Mouse (Mus musculus) neural tube, embryonic 11.5 days (tissue): ENCODE measurements around the gene Lpin2. TPM values are rescaled to one million over a fixed set of nuclear protein-coding genes. Genes with fewer than 3 reads are reported as not detected.

Experiments used
- ATAC-seq: fragments of 200-750 bp; cut with Nextera tagmentation; 2 replicates; pipeline ENCODE4 v1.8.0; 2017; ENCODE audit warnings: moderate number of reproducible peaks, mild to moderate bottlenecking, moderate TSS enrichment, moderate library complexity; ENCODE audit not compliant: insufficient read depth, low FRiP score, low TSS enrichment
- DNase-seq: peaks from one replicate; pipeline ENCODE4 v3.0.0-alpha.2; 2015; ENCODE audit warnings: low spot score
- H3K27ac ChIP-seq: fragments of 300-500 bp; sonication (generic); 2 replicates; pipeline ENCODE4 v1.5.1; 2014; ENCODE audit warnings: low read depth, mild to moderate bottlenecking, low read length
- H3K27me3 ChIP-seq: fragments of 300-500 bp; sonication (generic); 2 replicates; pipeline ENCODE4 v1.6.1; 2014; ENCODE audit warnings: mild to moderate bottlenecking, low read length, mixed read lengths; ENCODE audit not compliant: control insufficient read depth, insufficient read depth
- H3K36me3 ChIP-seq: fragments of 300-500 bp; sonication (generic); 2 replicates; pipeline ENCODE4 v1.6.1; 2014; ENCODE audit warnings: mild to moderate bottlenecking, low read length, moderate library complexity, mixed read lengths; ENCODE audit not compliant: control insufficient read depth, insufficient read depth
- H3K4me1 ChIP-seq: fragments of 300-500 bp; sonication (generic); 2 replicates; pipeline ENCODE4 v1.6.1; 2014; ENCODE audit warnings: low read length, mixed read lengths; ENCODE audit not compliant: control insufficient read depth, insufficient read depth
- H3K4me2 ChIP-seq: fragments of 300-500 bp; sonication (generic); 2 replicates; pipeline ENCODE4 v1.6.1; 2014; ENCODE audit warnings: low read depth, mild to moderate bottlenecking, moderate library complexity
- H3K4me3 ChIP-seq: fragments of 300-500 bp; sonication (generic); 2 replicates; pipeline ENCODE4 v1.5.1; 2014; ENCODE audit warnings: low read depth, low read length
- H3K9ac ChIP-seq: fragments of 300-500 bp; sonication (generic); 2 replicates; pipeline ENCODE4 v1.6.1; 2014; ENCODE audit warnings: mild to moderate bottlenecking, low read length
- H3K9me3 ChIP-seq: fragments of 300-500 bp; sonication (generic); 2 replicates; pipeline ENCODE4 v1.6.1; 2016; ENCODE audit warnings: low read length; ENCODE audit not compliant: control insufficient read depth
- WGBS: fragments of 180-500 bp; shearing (Covaris S2); extraction: QIAGEN DNeasy Blood & Tissue Kit; methylation state at CpG from one replicate; pipeline ENCODE4 v1.1.7; 2014; 5-methylcytosine and 5-hydroxymethylcytosine counted together
- polyA plus RNA-seq: library from polyadenylated mRNA; unstranded; fragments of >200 nt; fragmentation: Nextera tagmentation; extraction: Ambion mirVana; gene quantifications from 2 replicates; pipeline ENCODE4 v1.2.1, GENCODE M21; 2014

Lpin2 gene
- polyA plus RNA-seq, 1 experiment from 2014 or later: 37.4 TPM

DNA sequence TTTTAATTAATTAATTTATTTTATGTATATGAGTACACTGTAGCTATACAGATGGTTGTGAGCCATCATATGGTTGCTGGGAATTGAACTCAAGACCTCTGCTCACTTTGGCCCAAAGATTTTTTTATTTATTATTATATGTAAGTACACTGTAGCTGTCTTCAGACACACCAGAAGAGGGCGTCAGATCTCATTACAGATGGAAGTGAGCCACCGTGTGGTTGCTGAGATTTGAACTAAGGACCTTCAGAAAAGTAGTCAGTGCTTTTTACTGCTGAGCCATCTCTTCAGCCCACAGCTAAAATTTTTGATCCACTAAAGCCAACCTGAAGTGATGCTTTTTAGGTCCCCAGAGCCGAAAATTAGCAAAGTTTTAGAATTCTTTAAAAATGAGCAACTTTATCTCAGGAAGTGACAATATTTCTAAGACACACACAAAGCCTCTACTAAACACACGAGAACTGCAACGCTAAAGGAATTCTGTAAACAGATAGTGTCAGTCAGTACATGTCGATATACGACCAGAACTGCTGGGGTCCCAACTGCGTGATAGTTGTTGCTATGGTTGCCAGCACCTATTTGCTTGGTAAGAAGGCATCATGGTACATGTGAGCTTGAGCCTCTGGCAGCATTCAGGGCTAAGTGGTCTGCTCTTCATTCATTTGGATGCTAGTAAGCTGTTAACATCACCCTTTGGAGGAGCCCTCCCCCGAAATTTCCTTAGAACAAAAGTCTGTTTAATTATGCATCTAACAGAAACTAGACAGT is 45.0 kb downstream of the Lpin2 start:
- Histone ChIP-seq H3K4me3 (no peak overlapping the region), H3K27me3 (no peaks in the 10 kb centered on the region), H3K4me2 (no peak overlapping the region), H3K9me3 (no peaks in the 10 kb centered on the region), H3K36me3 (peaks cover 2% of the 10 kb centered on the region; the same call in 1 of the 2 replicates), H3K27ac (no peak overlapping the region), H3K4me1 (no peaks in the 10 kb centered on the region), H3K9ac (no peak overlapping the region)
- no peak for DNase-seq
- WGBS: 87% methylated on average over 9 of the region's 9 CpGs
- no peak for ATAC-seq

DNA sequence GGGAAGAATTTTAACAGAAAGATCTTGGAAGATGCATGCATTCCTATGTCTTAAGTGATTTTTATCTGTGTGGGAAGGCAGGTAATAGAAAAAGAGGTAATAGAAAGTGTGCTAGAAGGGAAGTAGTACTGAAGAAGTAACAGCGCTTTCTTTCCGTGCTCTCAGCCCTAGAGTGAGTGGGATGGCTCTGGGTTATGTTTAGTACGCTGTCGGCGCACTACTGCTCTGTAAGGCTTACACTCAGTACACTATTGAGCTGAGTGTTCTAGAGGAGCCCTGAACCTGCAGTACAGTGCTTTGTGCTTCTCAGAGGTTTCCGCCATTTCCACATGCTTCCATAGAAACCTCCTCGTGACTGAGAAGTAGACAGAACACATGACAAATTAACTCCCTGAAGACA is 46.3 kb downstream of the Lpin2 start:
- Histone ChIP-seq H3K27me3 (no peaks in the 10 kb centered on the region), H3K9ac (no peak overlapping the region), H3K4me2 (no peak overlapping the region), H3K9me3 (no peaks in the 10 kb centered on the region), H3K4me3 (no peak overlapping the region), H3K27ac (no peak overlapping the region), H3K36me3 (peaks cover 2% of the 10 kb centered on the region; the same call in 1 of the 2 replicates), H3K4me1 (no peaks in the 10 kb centered on the region)
- DNase-seq (no peak), ATAC-seq (no peak)
- 87% methylated on average over 7 of the region's 7 CpGs for WGBS

DNA sequence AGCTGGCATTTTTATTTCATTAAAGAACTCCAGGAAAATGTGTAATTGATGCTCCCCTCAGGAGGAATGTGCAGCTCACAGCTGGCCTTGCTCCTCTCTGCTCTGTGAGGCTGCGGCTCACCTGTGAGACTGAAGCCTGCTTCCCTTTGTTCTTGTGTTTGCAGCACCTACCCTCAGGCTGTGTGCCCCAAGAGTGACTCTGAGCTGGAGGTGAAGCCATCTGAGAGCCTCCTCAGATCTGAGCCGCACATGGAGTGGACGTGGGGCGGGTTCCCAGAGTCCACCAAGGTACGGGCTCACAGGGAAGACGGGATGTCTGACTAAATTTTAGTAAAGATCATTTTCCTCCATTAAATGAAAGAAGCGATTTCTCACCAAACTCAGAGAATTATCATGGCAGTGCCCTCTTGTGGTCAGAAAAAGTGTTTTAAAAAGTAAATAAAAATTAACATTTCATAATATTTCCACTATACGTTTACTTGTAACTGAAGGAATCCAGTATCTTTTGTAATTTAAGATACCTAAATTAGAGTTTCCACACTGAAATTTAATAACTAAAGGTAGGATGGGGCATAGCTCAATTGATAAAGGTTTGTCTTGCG is 47.8 kb downstream of the Lpin2 start:
- no peak for ATAC-seq
- Histone ChIP-seq H3K27ac (no peak overlapping the region), H3K27me3 (no peaks in the 10 kb centered on the region), H3K4me3 (no peak overlapping the region), H3K4me1 (no peaks in the 10 kb centered on the region), H3K9me3 (no peaks in the 10 kb centered on the region), H3K9ac (no peak overlapping the region), H3K4me2 (no peak overlapping the region), H3K36me3 (peaks cover 2% of the 10 kb centered on the region; the same call in 1 of the 2 replicates)
- WGBS: 83% methylated on average over 9 of the region's 9 CpGs
- DNase-seq: no peak

DNA sequence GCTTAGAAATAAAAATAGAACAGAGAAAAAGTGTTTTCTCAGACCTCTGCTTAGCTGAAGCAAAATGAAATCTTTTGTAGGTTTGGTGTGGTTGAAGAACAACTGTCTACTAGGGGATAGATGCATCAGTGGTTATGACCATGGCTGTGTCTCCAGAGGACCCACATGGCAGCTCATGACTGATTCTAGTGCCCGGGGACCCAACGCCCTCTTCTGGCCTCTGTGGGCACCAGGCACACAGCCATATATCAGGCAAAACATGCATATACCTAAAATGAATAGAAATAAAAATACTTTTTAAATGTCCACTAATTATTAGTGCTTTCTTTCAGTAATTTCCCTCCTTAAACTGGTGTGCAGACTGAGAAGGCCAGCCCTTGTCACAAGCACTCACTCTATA is 49.6 kb downstream of the Lpin2 start:
- 89% methylated on average over 2 of the region's 2 CpGs for WGBS
- Histone ChIP-seq H3K4me1 (no peaks in the 10 kb centered on the region), H3K27ac (no peak overlapping the region), H3K4me2 (no peak overlapping the region), H3K27me3 (no peaks in the 10 kb centered on the region), H3K9ac (no peak overlapping the region), H3K9me3 (no peaks in the 10 kb centered on the region), H3K36me3 (peaks cover 2% of the 10 kb centered on the region; the same call in 1 of the 2 replicates), H3K4me3 (no peak overlapping the region)
- ATAC-seq: no peak
- DNase-seq: no peak

DNA sequence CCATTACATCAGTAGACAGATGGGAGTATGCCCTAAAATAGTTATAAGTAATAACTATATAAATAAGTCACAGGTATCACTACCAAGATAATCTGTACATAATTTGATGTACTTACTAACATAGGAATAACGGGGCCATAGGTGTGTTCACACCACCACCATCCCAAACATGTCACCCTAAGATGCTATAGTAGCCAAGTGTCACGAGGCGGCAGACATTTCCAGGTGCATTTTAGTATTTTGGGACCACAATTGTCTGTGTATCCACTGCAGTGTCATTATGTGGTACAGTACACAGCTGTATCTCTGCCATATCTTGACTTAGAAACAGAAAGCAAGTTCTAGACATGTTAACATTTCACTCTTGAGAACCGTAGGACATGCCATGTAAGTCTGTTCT is 50.9 kb downstream of the Lpin2 start:
- Histone ChIP-seq H3K36me3 (peaks cover 2% of the 10 kb centered on the region; the same call in 1 of the 2 replicates), H3K4me1 (no peaks in the 10 kb centered on the region), H3K27ac (no peak overlapping the region), H3K9me3 (no peaks in the 10 kb centered on the region), H3K4me3 (no peak overlapping the region), H3K9ac (no peak overlapping the region), H3K27me3 (no peaks in the 10 kb centered on the region), H3K4me2 (no peak overlapping the region)
- DNase-seq (no peak), ATAC-seq (no peak)
- WGBS: 94% methylated on average over 4 of the region's 4 CpGs

DNA sequence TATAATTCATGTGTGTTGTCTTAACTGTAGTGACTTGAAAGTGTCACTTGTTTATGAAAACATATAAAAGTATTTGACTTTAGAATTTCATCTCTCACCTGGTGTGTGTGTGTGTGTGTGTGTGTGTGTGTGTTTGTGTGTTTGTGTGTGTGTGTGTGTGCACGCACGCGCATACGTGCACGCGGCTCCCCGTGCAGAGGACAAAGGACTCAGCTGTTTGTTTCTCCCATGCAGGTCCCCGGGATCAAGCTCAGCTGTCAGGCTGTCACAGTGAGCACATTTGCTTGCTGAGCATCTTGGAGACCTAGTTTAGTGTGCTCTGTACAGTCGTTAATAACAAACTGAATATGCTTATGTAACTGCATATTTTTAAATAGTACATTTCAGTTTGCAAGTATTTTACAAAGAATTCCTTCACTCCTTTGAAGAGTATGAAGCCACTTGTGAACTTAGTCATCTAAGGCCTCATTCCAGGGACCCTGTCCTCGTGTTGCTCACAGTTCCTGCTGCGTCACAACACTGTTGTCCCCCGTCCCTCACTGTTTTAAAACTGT is 51.8 kb downstream of the Lpin2 start:
- Histone ChIP-seq H3K27ac (no peak overlapping the region), H3K27me3 (no peaks in the 10 kb centered on the region), H3K4me2 (no peak overlapping the region), H3K4me3 (no peak overlapping the region), H3K9ac (no peak overlapping the region), H3K36me3 (peaks cover 2% of the 10 kb centered on the region; the same call in 1 of the 2 replicates), H3K9me3 (no peaks in the 10 kb centered on the region), H3K4me1 (no peaks in the 10 kb centered on the region)
- WGBS: 95% methylated on average over 12 of the region's 12 CpGs
- ATAC-seq (no peak), DNase-seq (no peak)

DNA sequence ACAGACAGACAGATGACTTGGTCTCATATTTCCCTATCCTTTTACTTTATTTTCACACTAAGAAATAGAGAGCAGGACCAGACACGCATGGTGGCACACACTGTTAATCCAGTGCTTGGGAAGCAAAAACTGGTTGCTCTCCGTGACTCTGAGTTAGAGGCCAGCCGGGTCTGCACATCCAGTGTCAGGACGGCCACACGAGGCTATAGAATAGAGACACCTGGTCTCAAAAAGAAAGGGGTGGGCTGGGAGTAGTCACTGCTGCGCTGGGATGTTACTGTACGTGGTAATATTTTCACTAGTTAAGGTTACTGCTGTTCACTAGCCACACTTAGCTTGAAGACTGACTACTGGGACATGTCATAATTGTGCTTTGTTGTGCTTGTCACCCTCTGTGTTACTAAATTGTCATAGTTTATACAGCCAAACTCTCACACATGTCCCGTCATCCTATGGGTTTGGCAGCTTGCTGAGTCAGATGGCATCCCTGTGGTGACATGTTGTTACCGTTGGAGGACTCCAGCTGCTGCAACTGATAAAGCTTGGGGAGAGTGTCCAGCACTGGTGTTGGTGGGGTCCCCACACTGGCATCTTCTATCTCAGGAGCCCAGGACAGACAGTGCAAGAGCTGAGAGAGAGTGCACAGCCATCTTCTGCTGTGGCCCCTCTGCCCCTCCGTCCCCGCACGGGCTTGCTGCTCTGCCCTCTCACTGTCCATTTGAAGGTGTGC is 53.0 kb downstream of the Lpin2 start:
- H3K9me3 ChIP-seq: no peaks in the 10 kb centered on the region
- H3K9ac ChIP-seq: no peak overlapping the region
- no peak overlapping the region for H3K4me3 ChIP-seq
- DNase-seq: no peak
- H3K4me1 ChIP-seq: no peaks in the 10 kb centered on the region
- WGBS: 88% methylated on average over 12 of the region's 12 CpGs
- H3K27me3 ChIP-seq: no peaks in the 10 kb centered on the region
- no peak overlapping the region for H3K27ac ChIP-seq
- no peak overlapping the region for H3K4me2 ChIP-seq
- no peak for ATAC-seq
- H3K36me3 ChIP-seq: peaks cover 2% of the 10 kb centered on the region; the same call in 1 of the 2 replicates

DNA sequence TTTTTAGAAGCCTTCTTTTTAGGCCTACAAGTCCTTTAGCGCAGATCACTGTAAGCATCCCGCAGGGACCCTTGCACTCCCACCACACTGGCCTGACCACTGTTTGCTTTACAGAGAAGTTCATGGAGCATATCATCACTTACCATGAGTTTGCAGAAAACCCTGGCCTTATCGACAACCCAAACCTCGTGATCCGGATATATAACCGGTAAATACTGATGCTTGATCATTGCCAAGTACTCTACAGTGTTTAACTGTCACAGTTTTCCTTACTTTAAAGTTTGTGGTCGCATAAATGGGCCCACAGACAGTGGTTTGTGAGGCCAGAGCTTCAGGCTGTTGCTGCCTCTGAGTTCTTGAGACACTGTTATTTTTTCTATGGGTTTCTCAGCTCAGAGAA is 56.1 kb downstream of the Lpin2 start:
- H3K4me1 ChIP-seq: no peaks in the 10 kb centered on the region
- 97% methylated on average over 7 of the region's 7 CpGs for WGBS

More for the DNA sequence above, 56.1 kb downstream of the Lpin2 start:
- no peak for ATAC-seq
- H3K4me3 ChIP-seq: no peak overlapping the region
- no peak overlapping the region for H3K9ac ChIP-seq
- no peak for DNase-seq
- H3K4me2 ChIP-seq: no peak overlapping the region
- no peaks in the 10 kb centered on the region for H3K27me3 ChIP-seq
- no peak overlapping the region for H3K27ac ChIP-seq
- H3K9me3 ChIP-seq: no peaks in the 10 kb centered on the region
- H3K36me3 ChIP-seq: peaks cover 11% of the 10 kb centered on the region
